8 mouse cellular contexts compared by ENCODE assay signal in genomic region chr14:54754602-54755018, GRCm38 (mm10). TPM values are rescaled to one million over a fixed set of nuclear protein-coding genes. Genes with fewer than 3 reads are reported as not detected.
DNase-seq lines count a peak whose midpoint lies in the region; ATAC-seq and TF ChIP-seq lines count a peak whose summit lies in the region.

No protein-coding gene starts in this region.

- no peaks in the 10 kb centered on the region for H3K9me3 ChIP-seq in forebrain, embryonic 14.5 days (replicated peaks; ENCODE audit: control insufficient read depth, low read length)
- H3K9me3 ChIP-seq in intestine, embryonic 16.5 days (ENCODE audit: control insufficient read depth, low read length): no peaks in the 10 kb centered on the region
- H3K9me3 ChIP-seq in lung, embryonic 15.5 days: no peaks in the 10 kb centered on the region

- peak; percentile 72 for ATAC-seq in forebrain, embryonic 14.5 days
- ATAC-seq in intestine, embryonic 16.5 days: peak; percentile 91
- ATAC-seq in lung, embryonic 15.5 days (ENCODE audit: borderline replicate concordance, extremely low read depth, low FRiP score, low TSS enrichment): peak; percentile 78

- no peak for TF ChIP-seq CTCF in cerebellum, adult 2 months (IDR thresholded peaks at IDR 0.05; ENCODE audit: borderline replicate concordance, insufficient read depth, low read depth, low read length)

- H3K4me1 ChIP-seq in cerebellum, adult 2 months (ENCODE audit: control insufficient read depth, insufficient read depth, low read length): peaks cover 26% of the 10 kb centered on the region
- peaks cover 4% of the 10 kb centered on the region; the same call in 1 of the 2 replicates for H3K4me1 ChIP-seq in forebrain, embryonic 14.5 days (ENCODE audit: control insufficient read depth, insufficient read depth, low read length)
- peaks cover 10% of the 10 kb centered on the region for H3K4me1 ChIP-seq in intestine, embryonic 16.5 days (ENCODE audit: control insufficient read depth, insufficient read depth, low read length)
- peaks cover 5% of the 10 kb centered on the region for H3K4me1 ChIP-seq in lung, embryonic 15.5 days

- H3K4me2 ChIP-seq in forebrain, embryonic 14.5 days (ENCODE audit: low read length): no peak overlapping the region
- H3K4me2 ChIP-seq in intestine, embryonic 16.5 days (ENCODE audit: low read depth, low read length): no peak overlapping the region
- H3K4me2 ChIP-seq in lung, embryonic 15.5 days: peak overlapping the region; percentile 24; the same call in 1 of the 2 replicates

- no peaks in the 10 kb centered on the region for H3K36me3 ChIP-seq in forebrain, embryonic 14.5 days (ENCODE audit: control insufficient read depth, insufficient read depth, low read length)
- H3K36me3 ChIP-seq in intestine, embryonic 16.5 days (ENCODE audit: control insufficient read depth, insufficient read depth, low read length): no peaks in the 10 kb centered on the region
- H3K36me3 ChIP-seq in lung, embryonic 15.5 days: no peaks in the 10 kb centered on the region

- H3K4me3 ChIP-seq in cerebellum, adult 2 months (replicated peaks; ENCODE audit: insufficient read depth, low read depth, low read length): peak overlapping the region; percentile 28
- H3K4me3 ChIP-seq in forebrain, embryonic 14.5 days (ENCODE audit: low read depth, low read length): no peak overlapping the region
- H3K4me3 ChIP-seq in intestine, embryonic 16.5 days (ENCODE audit: low read length): no peak overlapping the region
- H3K4me3 ChIP-seq in lung, embryonic 15.5 days: no peak overlapping the region

- DNase-seq in cerebellum, adult 2 months: peak; percentile 47 to 51
- DNase-seq in cerebellum, adult 8-10 months: no peak
- peak; percentile 68 for DNase-seq in NIH3T3 (ENCODE audit: low read depth)
- peak; percentile 51 for DNase-seq in forebrain, embryonic 14.5 days (ENCODE audit: low spot score)
- DNase-seq in ovary, adult 18-20 months (ENCODE audit: low spot score): peak; percentile 65
- no peak for DNase-seq in thymus, postnatal 25 days

- H3K27ac ChIP-seq in cerebellum, adult 2 months (ENCODE audit: insufficient read depth, low read length): peak overlapping the region; percentile 82
- H3K27ac ChIP-seq in forebrain, embryonic 14.5 days (ENCODE audit: low read depth, low read length): peak overlapping the region; percentile 70
- peak overlapping the region; percentile 83 for H3K27ac ChIP-seq in intestine, embryonic 16.5 days (ENCODE audit: low read length)
- peak overlapping the region; percentile 54 for H3K27ac ChIP-seq in lung, embryonic 15.5 days

- TF ChIP-seq POLR2A in cerebellum, adult 2 months (IDR thresholded peaks at IDR 0.05; ENCODE audit: borderline replicate concordance, insufficient read depth, low read length): no peak

- 5% methylated on average over 6 of the region's 6 CpGs for WGBS in cerebellum, adult 2 months
- WGBS in forebrain, embryonic 14.5 days: 32% methylated on average over 6 of the region's 6 CpGs
- WGBS in intestine, embryonic 16.5 days: 14% methylated on average over 6 of the region's 6 CpGs
- WGBS in lung, embryonic 15.5 days: 15% methylated on average over 6 of the region's 6 CpGs

- no peak overlapping the region for H3K9ac ChIP-seq in forebrain, embryonic 14.5 days (ENCODE audit: low read length)
- no peak overlapping the region for H3K9ac ChIP-seq in intestine, embryonic 16.5 days (ENCODE audit: low read depth, low read length)
- H3K9ac ChIP-seq in lung, embryonic 15.5 days: no peak overlapping the region

- H3K27me3 ChIP-seq in cerebellum, adult 2 months (ENCODE audit: control insufficient read depth, insufficient read depth, low read length): no peaks in the 10 kb centered on the region
- H3K27me3 ChIP-seq in forebrain, embryonic 14.5 days (replicated peaks; ENCODE audit: control insufficient read depth, insufficient read depth, low read length): no peaks in the 10 kb centered on the region
- no peaks in the 10 kb centered on the region for H3K27me3 ChIP-seq in intestine, embryonic 16.5 days (replicated peaks; ENCODE audit: control insufficient read depth, insufficient read depth, low read length)
- no peaks in the 10 kb centered on the region for H3K27me3 ChIP-seq in lung, embryonic 15.5 days

RNA-seq across cellular contexts. Expression of gene Slc7a8, which starts 27.1 kb away (rescaled TPM):
- 37.1 and 41.6 TPM in 2 replicates for polyA plus RNA-seq in cerebellum, adult 2 months (2012; rRNA removed)
- polyA plus RNA-seq in forebrain, embryonic 14.5 days (2014; fragmentation: Nextera tagmentation; extraction: Ambion mirVana): 6.9 and 9.8 TPM in 2 replicates
- 45.7 and 60.3 TPM in 2 replicates for polyA plus RNA-seq in intestine, embryonic 16.5 days (2015; fragmentation: Nextera tagmentation; extraction: Ambion mirVana)
- 1.4 and 1.8 TPM in 2 replicates for polyA plus RNA-seq in lung, embryonic 15.5 days (2015; fragmentation: Nextera tagmentation; extraction: Ambion mirVana)

RNA-seq across cellular contexts. Expression of gene Cebpe, which starts 42.6 kb away (rescaled TPM):
- 0.08 TPM in 2 replicates for polyA plus RNA-seq in cerebellum, adult 2 months (2012; rRNA removed)
- not detected in 2 replicates for polyA plus RNA-seq in forebrain, embryonic 14.5 days (2014; fragmentation: Nextera tagmentation; extraction: Ambion mirVana)
- polyA plus RNA-seq in intestine, embryonic 16.5 days (2015; fragmentation: Nextera tagmentation; extraction: Ambion mirVana): 0.28 TPM in 1 of 2 replicates, not detected in the other
- not detected in 2 replicates for polyA plus RNA-seq in lung, embryonic 15.5 days (2015; fragmentation: Nextera tagmentation; extraction: Ambion mirVana)

RNA-seq across cellular contexts. Expression of gene Gm29776, which starts 56.0 kb away (rescaled TPM):
- 0.03 and 0.08 TPM in 2 replicates for polyA plus RNA-seq in cerebellum, adult 2 months (2012; rRNA removed)
- 0.14 and 0.15 TPM in 2 replicates for polyA plus RNA-seq in forebrain, embryonic 14.5 days (2014; fragmentation: Nextera tagmentation; extraction: Ambion mirVana)
- polyA plus RNA-seq in intestine, embryonic 16.5 days (2015; fragmentation: Nextera tagmentation; extraction: Ambion mirVana): 0.07 and 0.15 TPM in 2 replicates
- 0.11 and 0.20 TPM in 2 replicates for polyA plus RNA-seq in lung, embryonic 15.5 days (2015; fragmentation: Nextera tagmentation; extraction: Ambion mirVana)

RNA-seq across cellular contexts. Expression of gene Rnf212b, which starts 59.3 kb away (rescaled TPM):
- not detected in 2 replicates for polyA plus RNA-seq in cerebellum, adult 2 months (2012; rRNA removed)
- polyA plus RNA-seq in forebrain, embryonic 14.5 days (2014; fragmentation: Nextera tagmentation; extraction: Ambion mirVana): not detected in 2 replicates
- 0.13 TPM in 1 of 2 replicates, not detected in the other for polyA plus RNA-seq in intestine, embryonic 16.5 days (2015; fragmentation: Nextera tagmentation; extraction: Ambion mirVana)
- polyA plus RNA-seq in lung, embryonic 15.5 days (2015; fragmentation: Nextera tagmentation; extraction: Ambion mirVana): not detected in 2 replicates

Comparison
In these comparisons a context has a peak if more than half of its experiments do, and no peak if none do; other contexts are left out.
1. DNase-seq: peak in cerebellum, adult 2 months (2 of 2), NIH3T3 (single experiment), forebrain, embryonic 14.5 days (single experiment) and ovary, adult 18-20 months (single experiment); none in cerebellum, adult 8-10 months (single experiment) and thymus, postnatal 25 days (single experiment).
2. Peak in every context shown above with its lines, with median percentiles within 50 percentile points of each other: H3K27ac ChIP-seq and ATAC-seq.